Mouse (Mus musculus): ENCODE measurements around the gene Gpr107. TPM values are rescaled to one million over a fixed set of nuclear protein-coding genes. Genes with fewer than 3 reads are reported as not detected.

The Gpr107 gene
- polyA plus RNA-seq, 1 experiment from 2014 or later: 30.4 TPM

DNA sequence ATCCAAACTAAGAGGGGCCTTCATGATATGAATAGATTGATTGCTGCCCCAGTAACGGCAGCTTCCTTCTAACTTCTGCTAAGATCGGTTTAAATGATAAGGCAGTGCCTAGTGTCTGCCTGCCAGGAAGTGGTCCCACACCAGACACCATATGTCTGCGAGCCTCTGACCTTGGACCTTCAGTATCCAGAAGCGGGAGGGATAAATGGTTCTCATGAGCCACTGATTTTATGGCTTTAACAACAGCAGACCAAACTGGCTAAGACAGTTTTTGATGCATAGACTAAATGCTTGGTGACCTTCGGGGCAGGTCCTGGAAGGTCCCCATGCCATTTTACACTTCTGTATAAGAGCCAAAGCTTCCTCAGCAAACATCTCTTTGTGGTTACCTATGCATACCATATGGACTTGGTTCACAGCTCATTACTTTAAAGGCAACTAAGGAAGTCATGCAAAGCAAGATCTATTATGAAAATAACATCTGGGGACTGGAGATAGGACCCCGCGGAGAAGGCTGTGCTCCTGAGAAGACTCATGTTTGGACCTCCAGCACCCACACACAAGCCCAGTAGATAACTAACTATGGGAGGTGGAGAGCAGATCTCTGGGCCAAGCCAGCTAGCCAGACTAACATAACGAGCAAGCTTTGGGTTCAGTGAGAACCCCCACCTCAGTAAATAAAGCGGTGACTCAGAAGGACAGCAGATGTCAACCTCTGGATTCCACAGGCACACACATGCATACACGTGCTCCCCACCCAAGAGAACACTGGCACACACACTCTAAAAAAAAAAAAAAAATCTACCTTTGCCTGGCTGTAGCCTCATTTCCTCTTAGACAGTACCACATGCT is 36.8 kb upstream of the Gpr107 start:
- H3K27me3 ChIP-seq (replicated peaks; ENCODE audit: control insufficient read depth, insufficient read depth, low read length): no peaks in the 10 kb centered on the region
- H3K27ac ChIP-seq (ENCODE audit: low read length): peak overlapping the region; percentile 27; the same call in 1 of the 2 replicates
- no peaks in the 10 kb centered on the region for H3K9me3 ChIP-seq (ENCODE audit: control insufficient read depth, low read length)
- H3K36me3 ChIP-seq (ENCODE audit: control insufficient read depth, insufficient read depth, low read length): no peaks in the 10 kb centered on the region
- no peak overlapping the region for H3K4me2 ChIP-seq (ENCODE audit: low read depth, low read length)
- peaks cover 17% of the 10 kb centered on the region for H3K4me1 ChIP-seq (ENCODE audit: control insufficient read depth, insufficient read depth, low read length)
- no peak overlapping the region for H3K9ac ChIP-seq (ENCODE audit: low read depth, low read length)
- ATAC-seq: no peak
- WGBS: 44% methylated on average over 10 of the region's 10 CpGs
- no peak overlapping the region for H3K4me3 ChIP-seq (ENCODE audit: low read length)

DNA sequence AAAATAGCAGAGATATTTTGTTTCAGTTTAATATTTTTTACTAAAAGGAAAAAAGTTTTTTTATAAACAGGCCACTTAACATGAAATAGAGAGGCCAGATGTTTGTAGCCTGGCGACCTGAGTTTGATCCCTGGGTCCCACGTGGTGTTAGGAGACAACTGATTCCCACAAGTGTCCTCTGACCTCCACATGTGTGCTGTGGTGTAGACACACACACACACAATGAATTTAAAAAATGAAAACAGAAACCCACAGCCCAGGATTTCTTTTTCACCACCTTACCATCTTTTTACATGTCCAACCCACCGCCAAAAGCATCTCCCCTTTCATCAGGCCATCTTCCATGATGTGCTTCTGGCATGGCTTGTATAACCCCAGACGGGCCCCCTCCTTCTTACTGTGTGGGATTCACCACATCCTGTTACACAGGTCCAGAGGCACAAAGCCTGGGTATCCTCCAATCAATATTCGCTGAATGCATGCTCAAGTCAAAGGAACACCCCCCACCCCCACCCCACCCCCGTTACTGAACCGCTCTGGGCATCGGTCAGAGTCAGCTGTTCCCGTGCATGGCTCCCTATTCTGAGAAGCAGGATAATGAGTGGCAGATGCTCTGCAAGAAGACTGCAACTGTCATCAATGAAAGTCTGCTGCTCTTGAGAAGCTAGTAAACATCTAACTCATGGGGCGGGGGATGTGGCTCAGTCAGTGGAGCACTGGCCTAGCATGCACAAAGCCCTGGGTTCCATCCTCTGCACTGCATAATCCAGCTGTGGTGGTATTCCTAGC is 36.0 kb upstream of the Gpr107 start:
- H3K9me3 ChIP-seq (ENCODE audit: control insufficient read depth, low read length): no peaks in the 10 kb centered on the region
- H3K4me1 ChIP-seq (ENCODE audit: control insufficient read depth, insufficient read depth, low read length): peaks cover 19% of the 10 kb centered on the region
- ATAC-seq: peak; percentile 50; the same call in 1 of the 2 replicates
- peak overlapping the region; percentile 41; the same call in 1 of the 2 replicates for H3K27ac ChIP-seq (ENCODE audit: low read length)
- H3K4me3 ChIP-seq (ENCODE audit: low read length): no peak overlapping the region
- H3K9ac ChIP-seq (ENCODE audit: low read depth, low read length): no peak overlapping the region
- H3K36me3 ChIP-seq (ENCODE audit: control insufficient read depth, insufficient read depth, low read length): no peaks in the 10 kb centered on the region
- no peaks in the 10 kb centered on the region for H3K27me3 ChIP-seq (replicated peaks; ENCODE audit: control insufficient read depth, insufficient read depth, low read length)
- 48% methylated on average over 10 of the region's 10 CpGs for WGBS
- H3K4me2 ChIP-seq (ENCODE audit: low read depth, low read length): no peak overlapping the region

DNA sequence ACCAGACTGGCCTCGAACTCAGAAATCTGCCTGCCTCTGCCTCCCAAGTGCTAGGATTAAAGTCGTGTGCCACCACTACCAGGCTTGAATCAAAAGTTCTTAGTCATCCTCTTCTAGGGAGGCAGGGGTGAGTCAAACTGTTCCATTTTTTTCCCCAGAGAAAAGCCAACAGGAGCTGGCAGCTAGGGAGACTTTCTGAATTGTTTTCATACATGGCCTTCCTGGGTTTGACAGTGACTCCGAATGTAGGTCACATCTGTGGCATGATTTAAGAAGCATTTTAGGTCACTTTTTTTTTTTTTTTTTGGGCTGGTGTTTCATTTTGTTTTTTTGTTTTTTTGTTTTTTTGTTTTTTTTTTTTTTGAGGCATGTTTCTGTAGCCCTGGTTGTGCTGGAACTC is 33.9 kb upstream of the Gpr107 start:
- H3K9me3 ChIP-seq (ENCODE audit: control insufficient read depth, low read length): no peaks in the 10 kb centered on the region
- no peak for ATAC-seq
- H3K4me1 ChIP-seq (ENCODE audit: control insufficient read depth, insufficient read depth, low read length): peaks cover 24% of the 10 kb centered on the region
- no peaks in the 10 kb centered on the region for H3K36me3 ChIP-seq (ENCODE audit: control insufficient read depth, insufficient read depth, low read length)
- WGBS: 90% methylated on average over 3 of the region's 3 CpGs
- no peak overlapping the region for H3K4me2 ChIP-seq (ENCODE audit: low read depth, low read length)
- H3K27ac ChIP-seq (ENCODE audit: low read length): no peak overlapping the region
- H3K4me3 ChIP-seq (ENCODE audit: low read length): no peak overlapping the region
- no peaks in the 10 kb centered on the region for H3K27me3 ChIP-seq (replicated peaks; ENCODE audit: control insufficient read depth, insufficient read depth, low read length)
- no peak overlapping the region for H3K9ac ChIP-seq (ENCODE audit: low read depth, low read length)

DNA sequence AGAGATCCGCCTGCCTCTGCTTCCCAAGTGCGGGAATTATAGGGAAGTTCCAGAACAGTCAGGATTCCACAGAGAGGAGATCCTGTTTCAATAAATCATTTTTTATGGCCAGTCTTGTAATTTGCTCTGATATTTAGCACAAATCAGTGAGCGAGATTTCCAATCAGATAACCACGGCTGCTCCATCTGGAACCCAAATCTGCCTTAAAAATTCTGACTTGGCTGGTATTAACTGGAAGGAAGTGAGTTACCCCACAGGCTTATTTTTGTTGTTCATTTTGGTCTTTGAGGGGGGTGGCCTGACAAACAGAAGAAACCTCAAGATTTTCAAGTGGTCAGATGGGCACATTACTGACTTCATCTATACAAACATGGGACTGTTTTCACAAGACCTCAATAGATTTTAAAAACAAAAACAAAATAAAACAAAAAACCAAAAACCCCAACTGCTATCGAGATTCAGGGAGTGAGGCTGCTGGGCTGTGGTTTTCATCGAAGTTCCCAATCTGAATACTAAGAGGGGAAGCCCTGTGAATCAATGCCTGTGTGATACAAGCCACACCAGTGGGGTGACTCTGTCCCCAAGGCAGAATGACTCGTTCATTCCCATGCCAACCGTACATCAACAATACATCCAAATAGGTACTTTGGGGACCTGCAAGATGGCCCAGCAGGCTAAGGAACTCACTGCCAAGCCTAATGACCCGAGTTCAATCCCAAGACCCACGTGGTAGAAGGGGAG is 33.3 kb upstream of the Gpr107 start:
- no peak for ATAC-seq
- Histone ChIP-seq H3K9ac (ENCODE audit: low read depth, low read length) (no peak overlapping the region), H3K9me3 (ENCODE audit: control insufficient read depth, low read length) (no peaks in the 10 kb centered on the region), H3K27ac (ENCODE audit: low read length) (no peak overlapping the region), H3K4me1 (ENCODE audit: control insufficient read depth, insufficient read depth, low read length) (peaks cover 24% of the 10 kb centered on the region), H3K4me2 (ENCODE audit: low read depth, low read length) (no peak overlapping the region), H3K4me3 (ENCODE audit: low read length) (no peak overlapping the region), H3K27me3 (replicated peaks; ENCODE audit: control insufficient read depth, insufficient read depth, low read length) (no peaks in the 10 kb centered on the region), H3K36me3 (ENCODE audit: control insufficient read depth, insufficient read depth, low read length) (no peaks in the 10 kb centered on the region)
- WGBS: 85% methylated on average over 10 of the region's 10 CpGs

DNA sequence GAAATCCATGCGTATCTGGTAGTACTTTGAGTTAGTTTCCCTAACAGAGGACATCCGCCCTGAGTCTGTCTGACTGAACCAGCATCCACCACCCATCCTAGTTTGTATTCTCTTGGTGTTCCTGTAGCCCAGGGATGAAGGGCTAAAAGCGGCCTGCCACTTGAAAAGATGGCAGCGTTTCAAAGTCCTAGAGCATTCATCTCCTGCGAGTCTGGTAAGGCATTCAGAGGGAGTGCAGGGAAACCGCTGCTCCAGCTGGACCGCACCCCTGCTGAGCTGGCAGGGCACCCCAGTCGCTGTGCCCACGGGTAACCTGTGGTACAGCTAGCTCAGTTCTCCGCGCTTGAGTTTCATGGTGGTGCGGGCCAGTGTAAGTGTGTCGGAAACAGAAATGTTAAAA is 32.3 kb upstream of the Gpr107 start:
- Histone ChIP-seq H3K4me3 (ENCODE audit: low read length) (no peak overlapping the region), H3K4me2 (ENCODE audit: low read depth, low read length) (no peak overlapping the region), H3K27me3 (replicated peaks; ENCODE audit: control insufficient read depth, insufficient read depth, low read length) (no peaks in the 10 kb centered on the region), H3K9ac (ENCODE audit: low read depth, low read length) (no peak overlapping the region), H3K36me3 (ENCODE audit: control insufficient read depth, insufficient read depth, low read length) (no peaks in the 10 kb centered on the region), H3K4me1 (ENCODE audit: control insufficient read depth, insufficient read depth, low read length) (peaks cover 30% of the 10 kb centered on the region), H3K27ac (ENCODE audit: low read length) (0 out of 2 replicates have a peak overlapping the region, but pooled peaks have one; percentile 13), H3K9me3 (ENCODE audit: control insufficient read depth, low read length) (no peaks in the 10 kb centered on the region)
- 61% methylated on average over 13 of the region's 13 CpGs for WGBS
- 0 out of 2 replicates have a peak, but pooled peaks have one; percentile 11 for ATAC-seq

DNA sequence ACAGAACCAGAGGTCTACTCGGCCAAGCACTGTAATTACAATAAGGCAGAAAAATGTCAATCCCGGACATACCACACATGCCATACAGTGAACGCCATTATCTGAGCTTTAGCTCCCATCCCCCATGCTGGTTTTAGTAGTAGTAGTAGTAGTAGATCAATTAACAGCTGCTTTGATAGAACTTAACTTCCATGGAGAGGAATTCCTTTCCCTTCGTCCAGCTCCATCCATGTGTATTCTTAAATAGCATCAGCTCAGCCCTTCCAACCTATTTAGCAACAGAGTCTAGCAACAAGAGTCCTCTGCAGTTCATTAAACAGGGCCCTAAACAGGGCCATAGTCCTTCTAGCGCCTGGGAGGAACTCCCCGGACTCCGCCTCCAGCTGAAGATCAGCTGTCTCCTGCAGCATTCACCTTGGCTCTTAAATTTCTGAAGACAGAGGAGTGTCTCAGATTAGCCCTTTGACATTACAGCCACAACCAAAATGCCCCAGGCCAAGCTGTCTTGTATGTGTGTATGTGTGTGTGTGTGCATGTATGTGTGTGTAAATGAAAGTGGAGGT is 30.9 kb upstream of the Gpr107 start:
- Histone ChIP-seq H3K4me2 (ENCODE audit: low read depth, low read length) (no peak overlapping the region), H3K9me3 (ENCODE audit: control insufficient read depth, low read length) (no peaks in the 10 kb centered on the region), H3K4me1 (ENCODE audit: control insufficient read depth, insufficient read depth, low read length) (peaks cover 22% of the 10 kb centered on the region), H3K9ac (ENCODE audit: low read depth, low read length) (no peak overlapping the region), H3K4me3 (ENCODE audit: low read length) (no peak overlapping the region), H3K36me3 (ENCODE audit: control insufficient read depth, insufficient read depth, low read length) (no peaks in the 10 kb centered on the region), H3K27me3 (replicated peaks; ENCODE audit: control insufficient read depth, insufficient read depth, low read length) (no peaks in the 10 kb centered on the region), H3K27ac (ENCODE audit: low read length) (peak overlapping the region; percentile 23; the same call in 1 of the 2 replicates)
- 75% methylated on average over 7 of the region's 7 CpGs for WGBS
- no peak for ATAC-seq

DNA sequence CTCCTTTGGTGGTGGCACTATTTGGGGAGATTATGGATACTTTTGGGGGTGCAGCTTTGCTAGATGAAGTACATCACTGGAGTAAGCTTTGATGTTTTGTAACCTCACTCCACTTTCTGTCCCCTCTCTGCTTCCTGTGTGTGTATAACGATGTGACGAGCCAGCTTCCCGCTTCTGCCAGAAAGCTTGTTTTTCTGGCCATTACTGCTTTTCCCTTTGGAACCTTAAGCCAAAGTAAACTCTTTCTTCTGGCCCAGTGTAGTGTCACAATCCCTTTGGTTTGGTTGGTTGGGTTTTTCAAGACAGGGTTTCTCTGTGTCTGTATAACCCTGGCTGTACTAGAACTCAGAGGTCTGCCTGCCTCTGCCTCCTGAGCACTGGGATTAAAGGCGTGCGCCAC is 29.3 kb upstream of the Gpr107 start:
- WGBS: 89% methylated on average over 5 of the region's 5 CpGs
- H3K9ac ChIP-seq (ENCODE audit: low read depth, low read length): no peak overlapping the region
- no peak overlapping the region for H3K27ac ChIP-seq (ENCODE audit: low read length)

DNA sequence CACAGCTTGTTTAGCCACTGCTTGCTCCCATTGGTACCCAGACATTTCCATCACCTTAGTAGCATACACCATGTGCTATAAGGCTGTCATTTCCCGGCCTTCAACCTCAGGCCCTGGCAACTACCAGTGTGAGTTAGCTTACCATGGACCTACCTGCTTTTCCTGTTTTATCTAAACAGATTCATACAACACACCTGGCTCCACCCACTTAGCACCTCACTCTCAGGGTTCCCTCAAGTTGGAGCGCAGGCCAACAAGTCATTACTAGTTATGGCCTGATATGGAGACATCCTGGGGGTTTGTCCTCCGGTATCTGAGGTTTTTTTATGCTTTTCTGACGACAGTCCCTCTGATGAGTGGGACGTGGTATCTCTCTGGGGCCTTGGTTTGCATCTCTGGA is 28.6 kb upstream of the Gpr107 start:
- WGBS: 90% methylated on average over 5 of the region's 5 CpGs
- ATAC-seq: no peak
- H3K4me2 ChIP-seq (ENCODE audit: low read depth, low read length): no peak overlapping the region

More for the DNA sequence above, 29.3 kb upstream of the Gpr107 start:
- Histone ChIP-seq H3K4me1 (ENCODE audit: control insufficient read depth, insufficient read depth, low read length) (peaks cover 22% of the 10 kb centered on the region), H3K4me3 (ENCODE audit: low read length) (no peak overlapping the region), H3K9me3 (ENCODE audit: control insufficient read depth, low read length) (no peaks in the 10 kb centered on the region), H3K36me3 (ENCODE audit: control insufficient read depth, insufficient read depth, low read length) (no peaks in the 10 kb centered on the region), H3K27me3 (replicated peaks; ENCODE audit: control insufficient read depth, insufficient read depth, low read length) (no peaks in the 10 kb centered on the region), H3K4me2 (ENCODE audit: low read depth, low read length) (no peak overlapping the region)
- no peak for ATAC-seq

DNA sequence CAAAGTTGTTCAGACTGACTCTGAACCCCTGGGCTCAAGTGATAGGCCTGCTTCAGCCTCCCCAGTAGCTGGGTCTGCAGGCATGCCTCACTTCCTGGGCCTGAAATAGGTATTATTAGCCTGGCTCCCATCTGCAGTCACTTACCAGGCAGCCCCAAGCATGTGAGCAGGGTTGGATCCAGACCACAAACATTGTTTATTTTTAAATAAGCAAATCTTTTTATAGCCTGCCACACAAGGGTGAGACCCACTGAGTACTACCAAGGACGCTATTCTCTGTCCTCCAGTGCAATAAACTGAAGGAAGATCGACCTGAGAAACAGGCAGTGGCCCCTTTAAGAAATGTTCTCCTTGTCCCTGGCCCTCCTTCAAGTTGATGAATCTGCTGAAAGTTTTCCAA is 27.4 kb upstream of the Gpr107 start:
- ATAC-seq: no peak
- Histone ChIP-seq H3K4me1 (ENCODE audit: control insufficient read depth, insufficient read depth, low read length) (peaks cover 26% of the 10 kb centered on the region), H3K9me3 (ENCODE audit: control insufficient read depth, low read length) (no peaks in the 10 kb centered on the region), H3K27ac (ENCODE audit: low read length) (peak overlapping the region; percentile 50), H3K4me3 (ENCODE audit: low read length) (no peak overlapping the region), H3K9ac (ENCODE audit: low read depth, low read length) (no peak overlapping the region), H3K36me3 (ENCODE audit: control insufficient read depth, insufficient read depth, low read length) (no peaks in the 10 kb centered on the region), H3K27me3 (replicated peaks; ENCODE audit: control insufficient read depth, insufficient read depth, low read length) (no peaks in the 10 kb centered on the region), H3K4me2 (ENCODE audit: low read depth, low read length) (no peak overlapping the region)
- WGBS: 13% methylated on average over 2 of the region's 2 CpGs

More for the DNA sequence above, 28.6 kb upstream of the Gpr107 start:
- no peaks in the 10 kb centered on the region for H3K36me3 ChIP-seq (ENCODE audit: control insufficient read depth, insufficient read depth, low read length)
- no peak overlapping the region for H3K4me3 ChIP-seq (ENCODE audit: low read length)
- H3K9ac ChIP-seq (ENCODE audit: low read depth, low read length): no peak overlapping the region
- H3K27ac ChIP-seq (ENCODE audit: low read length): no peak overlapping the region
- H3K27me3 ChIP-seq (replicated peaks; ENCODE audit: control insufficient read depth, insufficient read depth, low read length): no peaks in the 10 kb centered on the region
- H3K9me3 ChIP-seq (ENCODE audit: control insufficient read depth, low read length): no peaks in the 10 kb centered on the region
- peaks cover 26% of the 10 kb centered on the region for H3K4me1 ChIP-seq (ENCODE audit: control insufficient read depth, insufficient read depth, low read length)
